Mouse (Mus musculus) retina, embryonic 14.5 days (tissue): ENCODE measurements around the gene Cd180.
"Not testable (repeated sequence)": the region's sequence is repeated elsewhere in the genome, so short reads cannot be mapped to it uniquely, and the experiment has no call there.

Experiments
- DNase-seq: peaks from one replicate; pipeline ENCODE4 v3.0.0-alpha.2; 2015; ENCODE audit warnings: low spot score

Gene Cd180

DNA sequence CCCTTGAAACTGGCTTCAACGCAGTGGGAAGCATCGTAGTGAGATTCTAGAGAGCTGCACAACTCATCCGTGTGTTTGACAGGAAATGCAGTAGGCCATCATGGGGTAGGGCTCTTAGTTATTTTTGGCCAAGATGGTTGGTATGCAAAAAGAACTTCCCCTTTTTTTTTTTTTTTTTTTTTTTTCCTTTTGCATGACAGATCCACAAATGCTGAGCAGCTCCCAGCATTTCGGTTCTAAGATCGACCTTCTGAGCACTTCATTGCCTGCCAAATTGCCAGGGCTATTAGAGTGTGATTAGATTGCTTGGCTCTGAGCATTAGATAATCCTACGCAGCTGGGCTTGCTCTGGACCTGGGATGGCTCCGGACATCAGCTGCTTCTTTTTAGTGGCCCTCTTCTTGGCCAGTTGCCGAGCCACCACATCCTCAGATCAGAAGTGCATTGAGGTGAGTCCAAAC is at the start of gene Cd180:
Cd180 (plus strand) TSS at position 218 of the 461 bp plus-strand sequence.
- no peak for DNase-seq

- DNase-seq, result peak; percentile 62
Observed at GRCm38 (mm10) chr13:102644344-102644743, 49.0 kb upstream of the Cd180 start.

GRCm38 (mm10) chr13:102644789-102645551 is 48.4 kb upstream of the Cd180 start:
- DNase-seq, result peak; percentile 92

DNA sequence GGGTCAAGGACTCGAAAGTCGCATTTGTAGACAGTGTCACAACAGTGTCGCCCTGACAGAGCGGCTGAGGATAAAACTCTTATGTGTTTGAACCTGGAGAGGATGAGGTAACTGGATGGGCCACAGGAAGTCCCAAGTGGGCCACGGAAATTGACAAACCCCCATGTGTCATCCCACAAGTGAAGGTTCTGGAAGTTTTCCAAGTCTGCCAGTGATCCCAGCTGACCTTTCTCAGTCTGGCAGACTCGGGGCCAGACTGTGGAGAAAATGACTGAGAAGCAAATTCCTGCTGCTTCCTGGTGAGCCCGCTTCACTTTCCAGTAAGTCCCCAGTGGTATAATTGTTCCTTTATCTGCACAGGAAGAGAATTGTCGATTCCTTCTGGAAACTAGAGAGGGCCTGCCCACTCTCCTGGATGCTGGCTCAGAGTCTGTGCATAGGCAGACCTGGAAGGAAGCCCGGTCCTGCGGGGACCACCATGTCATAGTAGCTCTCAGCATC is 47.0 kb upstream of the Cd180 start:
- no peak for DNase-seq

GRCm38 (mm10) chr13:102647511-102647910 is 45.8 kb upstream of the Cd180 start:
- DNase-seq, result no peak

- DNase-seq, result no peak
Observed at GRCm38 (mm10) chr13:102652303-102652889, 41.0 kb upstream of the Cd180 start.

DNA sequence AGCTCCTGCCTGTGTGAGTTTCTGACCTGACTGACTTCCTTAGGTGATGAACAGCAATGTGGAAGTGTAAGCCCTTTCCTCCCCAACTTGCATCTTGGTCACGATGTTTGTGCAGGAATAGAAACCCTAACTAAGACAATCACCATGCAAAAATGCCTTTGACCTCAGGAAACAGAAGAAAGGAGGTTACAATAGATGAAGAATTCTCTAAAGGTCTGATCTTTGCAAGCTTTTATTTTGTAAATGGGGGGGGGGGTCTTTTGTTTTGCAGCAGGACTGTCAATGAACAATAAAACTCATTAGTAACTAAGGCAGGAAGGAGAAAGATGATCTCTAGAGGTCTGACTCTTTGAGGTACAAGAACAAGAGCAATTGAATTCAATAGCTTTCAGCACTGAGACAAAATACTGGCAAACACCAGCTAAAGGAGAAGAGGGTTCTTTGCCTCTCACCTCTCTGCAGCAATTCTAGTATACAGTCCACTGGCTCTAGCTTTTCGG is 38.2 kb upstream of the Cd180 start:
- DNase-seq, result no peak

- no peak for DNase-seq
Observed at GRCm38 (mm10) chr13:102656153-102656690, 37.1 kb upstream of the Cd180 start.

DNA sequence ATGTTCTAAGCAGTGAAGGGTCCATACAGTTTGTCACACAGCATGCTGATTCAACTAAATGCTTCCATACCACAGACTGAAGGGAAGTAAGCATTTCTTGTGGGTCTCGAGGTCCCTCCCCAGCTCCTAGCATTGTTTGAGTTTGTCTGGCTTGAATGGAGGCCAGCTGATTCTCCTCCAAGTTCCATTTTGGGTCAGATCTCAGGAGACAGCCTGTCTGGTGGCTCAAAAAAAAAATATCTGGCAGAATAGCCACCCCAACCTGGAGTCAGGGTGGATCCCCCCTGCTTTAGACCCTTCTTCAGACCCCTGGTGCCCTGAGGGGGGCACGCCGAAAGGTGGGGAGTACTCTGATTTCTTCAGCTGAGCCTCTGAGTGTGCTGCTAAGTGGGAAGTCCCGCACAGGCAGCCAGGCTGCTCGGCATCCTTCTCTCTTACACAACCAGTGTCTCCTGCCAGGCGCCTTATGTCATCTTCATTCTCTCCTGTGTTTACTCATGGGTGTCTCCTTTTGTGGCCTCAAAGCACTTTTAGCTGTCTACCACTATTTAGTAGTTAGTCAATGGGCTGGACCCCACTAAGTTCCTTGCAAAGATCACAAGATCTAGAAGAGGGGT is 35.0 kb upstream of the Cd180 start:
- DNase-seq, result no peak

DNA sequence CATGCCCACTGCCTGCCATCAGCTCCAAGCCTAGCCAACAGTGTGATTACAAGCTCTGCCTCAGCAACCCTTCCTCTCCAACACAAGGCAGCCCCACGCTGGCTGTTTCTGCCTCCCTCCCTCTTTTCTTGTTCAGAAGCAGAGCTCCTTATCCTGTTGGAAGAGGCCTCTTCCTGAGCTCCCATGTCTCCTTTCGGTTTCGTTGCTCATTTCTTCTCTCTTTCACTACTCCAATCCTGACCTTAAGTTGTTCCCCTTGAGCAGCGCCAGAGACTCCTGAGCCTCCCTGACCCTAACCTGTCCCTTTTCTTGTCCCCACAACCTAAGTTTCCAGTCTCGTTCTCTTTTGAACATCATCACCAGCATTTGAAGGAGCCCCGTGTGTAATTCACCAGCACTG is 29.3 kb upstream of the Cd180 start:
- DNase-seq, result no peak

- peak; percentile 73 for DNase-seq
Observed at GRCm38 (mm10) chr13:102664843-102665587, 28.3 kb upstream of the Cd180 start.

DNA sequence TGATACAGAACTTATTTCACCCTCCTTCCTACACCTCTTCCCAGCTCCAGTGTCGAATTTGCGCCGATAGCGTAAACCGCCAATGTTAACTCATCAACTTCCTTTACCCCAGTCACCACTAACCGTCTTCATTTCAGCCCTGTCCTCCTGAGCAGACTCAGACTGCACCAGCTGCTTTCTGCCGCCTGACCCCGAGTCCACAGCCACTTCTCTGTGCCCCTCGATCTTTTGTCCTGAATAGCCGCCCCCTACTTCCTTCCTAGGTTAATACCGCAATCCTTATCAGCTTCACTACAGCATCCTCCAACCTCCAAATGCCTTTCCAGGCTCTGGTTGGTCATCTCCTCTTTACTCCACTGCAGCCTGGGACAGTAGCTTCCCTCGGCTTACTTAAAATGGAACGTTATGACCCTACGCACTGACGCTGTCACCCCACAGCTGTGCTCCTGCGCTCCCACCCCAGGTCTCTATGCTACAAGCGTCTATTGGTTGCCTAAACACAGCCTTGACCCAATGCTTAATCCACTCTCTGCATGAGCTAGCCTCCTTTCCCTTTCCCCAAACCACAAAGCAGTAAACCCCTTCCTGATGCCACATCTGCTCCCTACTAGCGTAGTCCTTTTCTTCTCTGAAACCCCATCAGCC is 27.6 kb upstream of the Cd180 start:
- no peak for DNase-seq

- no peak for DNase-seq
Observed at GRCm38 (mm10) chr13:102666233-102666614, 27.1 kb upstream of the Cd180 start.

GRCm38 (mm10) chr13:102666731-102667130 is 26.6 kb upstream of the Cd180 start:
- DNase-seq, result no peak

GRCm38 (mm10) chr13:102667401-102667800 is 26.0 kb upstream of the Cd180 start:
- no peak for DNase-seq

GRCm38 (mm10) chr13:102667842-102668241 is 25.5 kb upstream of the Cd180 start:
- DNase-seq, result no peak

DNA sequence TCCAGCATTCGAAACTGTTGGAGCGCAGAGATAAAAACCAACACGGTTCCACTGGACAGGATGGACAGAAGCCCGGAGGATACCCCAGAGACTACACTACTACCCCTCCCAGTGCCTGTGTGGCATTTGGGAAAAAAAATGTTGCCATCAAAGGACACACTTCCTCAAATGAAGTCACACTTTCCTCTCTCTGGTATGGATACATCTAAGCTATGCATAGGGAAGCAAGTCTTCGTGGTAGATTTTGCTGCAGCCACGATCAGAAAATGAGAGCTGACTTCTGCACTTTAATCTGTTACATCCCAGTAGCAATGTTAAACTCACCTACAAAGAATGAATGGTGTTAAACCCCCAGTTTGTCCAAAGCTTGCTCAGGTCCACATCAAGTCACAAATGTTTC is 24.4 kb upstream of the Cd180 start:
- no peak for DNase-seq

- no peak for DNase-seq
Observed at GRCm38 (mm10) chr13:102669522-102670256, 23.7 kb upstream of the Cd180 start.

- DNase-seq, result no peak
Observed at GRCm38 (mm10) chr13:102670503-102670902, 22.9 kb upstream of the Cd180 start.

- no peak for DNase-seq
Observed at GRCm38 (mm10) chr13:102674083-102674482, 19.3 kb upstream of the Cd180 start.

DNA sequence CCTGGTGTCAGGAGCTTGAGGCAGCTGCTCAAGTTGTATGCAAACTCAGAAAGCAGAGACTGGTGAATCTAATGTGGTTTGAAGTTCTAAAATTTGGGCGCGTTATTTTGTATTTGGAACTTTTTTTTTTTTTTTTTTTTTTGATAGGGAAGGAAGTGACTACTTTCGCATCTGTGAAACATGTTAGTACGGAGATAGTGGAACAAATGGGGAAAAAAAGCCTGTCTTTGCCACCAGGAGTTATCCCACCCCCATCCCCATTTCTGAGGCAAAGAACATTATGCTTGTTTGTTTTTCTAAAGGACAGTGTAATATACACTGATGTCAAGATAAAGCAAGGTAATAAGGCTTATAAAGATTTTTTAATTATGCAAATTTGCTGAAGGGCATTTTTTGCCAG is 15.8 kb upstream of the Cd180 start:
- DNase-seq, result not testable (repeated sequence)
